Mouse (Mus musculus) gastrocnemius, adult 8-10 months (tissue): ENCODE results near the gene Fam161b. TPM values are rescaled to one million over a fixed set of nuclear protein-coding genes. Genes with fewer than 3 reads are reported as not detected.

Source experiments
- total RNA-seq, 4 experiments: library from RNA; stranded (reverse); gene quantifications; 2 replicates each; pipeline ENCODE4 v1.2.4; 2022

The Fam161b gene
- total RNA-seq, 4 experiments from 2014 or later: 0.43 to 0.96 (median 0.74) TPM

Other genes with a start within 250 kb of the Fam161b start
- gene Dnal1, start 247.5 kb downstream of the Fam161b start, total RNA-seq: 1 to 10 TPM; 6.0 to 8.3 (median 6.9) TPM
- under 1 TPM in 3 of 4 experiments, not detected in 1; 0.10 to 0.17 (median 0.16) TPM for gene Pnma1, start 213.3 kb downstream of the Fam161b start, total RNA-seq
- gene Elmsan1, start 143.0 kb downstream of the Fam161b start, total RNA-seq: 1 to 10 TPM; 5.7 to 9.1 (median 7.4) TPM
- 10 to 100 TPM; 63.8 to 69.8 (median 65.0) TPM for gene Ptgr2, start 76.6 kb downstream of the Fam161b start, total RNA-seq
- gene Zfp410, start 45.0 kb downstream of the Fam161b start, total RNA-seq: 10 to 100 TPM; 14.2 to 18.3 (median 16.2) TPM
- 10 to 100 TPM; 19.8 to 26.7 (median 23.8) TPM for gene Coq6, start 176 bp downstream of the Fam161b start, total RNA-seq
- gene Entpd5, start 47.2 kb upstream of the Fam161b start, total RNA-seq: 10 to 100 TPM; 13.0 to 18.2 (median 13.9) TPM
- gene Bbof1, start 47.2 kb upstream of the Fam161b start, total RNA-seq: 1 to 10 TPM; 1.2 to 2.5 (median 1.3) TPM
- 10 to 100 TPM in 2 of 4 experiments, 1 to 10 TPM in 2; 9.1 to 13.0 (median 10.4) TPM for gene Rnf113a2, start 55.4 kb upstream of the Fam161b start, total RNA-seq
- 100 to 1,000 TPM; 111 to 136 (median 124) TPM for gene Aldh6a1, start 89.2 kb upstream of the Fam161b start, total RNA-seq
- 10 to 100 TPM in 3 of 4 experiments, 1 to 10 TPM in 1; 9.7 to 11.6 (median 10.5) TPM for gene Lin52, start 89.6 kb upstream of the Fam161b start, total RNA-seq
- gene Vsx2, start 207.9 kb upstream of the Fam161b start, total RNA-seq: not detected